Mouse (Mus musculus) hindbrain, embryonic 15.5 days (tissue): ENCODE measurements around the gene Sec63. TPM values are rescaled to one million over a fixed set of nuclear protein-coding genes. Genes with fewer than 3 reads are reported as not detected.

Source experiments
- ATAC-seq: fragments of 200-750 bp; cut with Nextera tagmentation; 2 replicates; pipeline ENCODE4 v1.8.0; 2017; ENCODE audit warnings: low read depth, moderate number of reproducible peaks, moderate TSS enrichment; ENCODE audit not compliant: low FRiP score
- H3K27ac ChIP-seq: fragments of 300-500 bp; sonication (generic); replicated peaks from 2 replicates; pipeline ENCODE4 v1.5.1; 2015; ENCODE audit warnings: mild to moderate bottlenecking, inconsistent platforms
- H3K27me3 ChIP-seq: fragments of 300-500 bp; sonication (generic); 2 replicates; pipeline ENCODE4 v1.6.1; 2015; ENCODE audit warnings: control low read depth, inconsistent platforms
- H3K36me3 ChIP-seq: fragments of 300-500 bp; sonication (generic); 2 replicates; pipeline ENCODE4 v1.6.1; 2015; ENCODE audit warnings: control low read depth, inconsistent platforms
- H3K4me1 ChIP-seq: fragments of 300-500 bp; sonication (generic); replicated peaks from 2 replicates; pipeline ENCODE4 v1.6.1; 2015; ENCODE audit warnings: control low read depth, inconsistent platforms
- H3K4me2 ChIP-seq: fragments of 300-500 bp; sonication (generic); 2 replicates; pipeline ENCODE4 v1.6.1; 2015; ENCODE audit warnings: moderate library complexity, mild to moderate bottlenecking, inconsistent platforms
- H3K4me3 ChIP-seq: fragments of 300-500 bp; sonication (generic); 2 replicates; pipeline ENCODE4 v1.5.1; 2015; ENCODE audit warnings: mild to moderate bottlenecking, inconsistent platforms
- H3K9ac ChIP-seq: fragments of 300-500 bp; sonication (generic); 2 replicates; pipeline ENCODE4 v1.6.1; 2015; ENCODE audit warnings: inconsistent platforms
- H3K9me3 ChIP-seq: fragments of 300-500 bp; sonication (generic); 2 replicates; pipeline ENCODE4 v1.6.1; 2016; ENCODE audit warnings: control low read depth, inconsistent platforms
- WGBS: fragments of 180-500 bp; shearing (Covaris S2); methylation state at CpG from one replicate; pipeline ENCODE4 v1.1.7; 2015; 5-methylcytosine and 5-hydroxymethylcytosine counted together
- polyA plus RNA-seq: library from polyadenylated mRNA; unstranded; fragments of >200 nt; fragmentation: Nextera tagmentation; extraction: Ambion mirVana; gene quantifications from 2 replicates; pipeline ENCODE4 v1.2.1, GENCODE M21; 2015

Sec63 gene
- polyA plus RNA-seq, 1 experiment from 2014 or later, result 20.7 TPM

GRCm38 (mm10) chr10:42761901-42762669, 789 bp downstream of the Sec63 start:
- Histone ChIP-seq H3K9ac (peak overlapping the region; percentile 88), H3K27ac (peak overlapping the region; percentile 92), H3K4me1 (peaks cover 28% of the 10 kb centered on the region), H3K9me3 (no peaks in the 10 kb centered on the region), H3K4me3 (peak overlapping the region; percentile 58), H3K4me2 (peak overlapping the region; percentile 86), H3K36me3 (no peaks in the 10 kb centered on the region), H3K27me3 (no peaks in the 10 kb centered on the region)
- under 1% methylated on average over 54 of the region's 66 CpGs for WGBS
- ATAC-seq, result no peak; the same call in none of the 2 replicates

- peak overlapping the region; percentile 58 for H3K4me3 ChIP-seq
- ATAC-seq, result no peak
- 0% methylated on average over 6 of the region's 6 CpGs for WGBS
- peak overlapping the region; percentile 86 for H3K4me2 ChIP-seq
- H3K9ac ChIP-seq, result peak overlapping the region; percentile 88
- no peaks in the 10 kb centered on the region for H3K27me3 ChIP-seq
- no peaks in the 10 kb centered on the region for H3K9me3 ChIP-seq
- H3K27ac ChIP-seq, result peak overlapping the region; percentile 92
- peaks cover 28% of the 10 kb centered on the region for H3K4me1 ChIP-seq
- no peaks in the 10 kb centered on the region for H3K36me3 ChIP-seq
These were observed 1.4 kb downstream of the Sec63 start for GRCm38 (mm10) chr10:42762670-42763058.

GRCm38 (mm10) chr10:42763246-42763645, 1.9 kb downstream of the Sec63 start:
- Histone ChIP-seq H3K9me3 (no peaks in the 10 kb centered on the region), H3K27ac (no peak overlapping the region), H3K27me3 (no peaks in the 10 kb centered on the region), H3K4me1 (peaks cover 28% of the 10 kb centered on the region), H3K4me3 (peak overlapping the region; percentile 58), H3K9ac (peak overlapping the region; percentile 88), H3K36me3 (no peaks in the 10 kb centered on the region), H3K4me2 (peak overlapping the region; percentile 86)
- WGBS, result 45% methylated on average over 4 of the region's 4 CpGs
- ATAC-seq, result no peak

GRCm38 (mm10) chr10:42765344-42765743, 4.0 kb downstream of the Sec63 start:
- Histone ChIP-seq H3K36me3 (no peaks in the 10 kb centered on the region), H3K9me3 (no peaks in the 10 kb centered on the region), H3K27ac (no peak overlapping the region), H3K4me2 (no peak overlapping the region), H3K4me3 (no peak overlapping the region), H3K27me3 (no peaks in the 10 kb centered on the region), H3K4me1 (peaks cover 28% of the 10 kb centered on the region), H3K9ac (no peak overlapping the region)
- ATAC-seq, result no peak

- ATAC-seq, result no peak
- Histone ChIP-seq H3K4me2 (no peak overlapping the region), H3K9me3 (no peaks in the 10 kb centered on the region), H3K27me3 (no peaks in the 10 kb centered on the region), H3K4me1 (no peaks in the 10 kb centered on the region), H3K4me3 (no peak overlapping the region), H3K27ac (no peak overlapping the region), H3K9ac (no peak overlapping the region), H3K36me3 (no peaks in the 10 kb centered on the region)
- WGBS, result 96% methylated on average over 3 of the region's 3 CpGs
These were observed 14.2 kb downstream of the Sec63 start for GRCm38 (mm10) chr10:42775450-42775849.

GRCm38 (mm10) chr10:42780753-42781152, 19.5 kb downstream of the Sec63 start:
- 0 out of 2 replicates have a peak, but pooled peaks cover 2% of the 10 kb centered on the region for H3K36me3 ChIP-seq
- H3K4me3 ChIP-seq, result no peak overlapping the region
- no peaks in the 10 kb centered on the region for H3K4me1 ChIP-seq
- no peak for ATAC-seq
- no peaks in the 10 kb centered on the region for H3K9me3 ChIP-seq
- H3K27ac ChIP-seq, result no peak overlapping the region
- 91% methylated on average over 2 of the region's 2 CpGs for WGBS
- H3K27me3 ChIP-seq, result no peaks in the 10 kb centered on the region
- no peak overlapping the region for H3K9ac ChIP-seq
- no peak overlapping the region for H3K4me2 ChIP-seq

- WGBS, result 65% methylated on average over 3 of the region's 3 CpGs
- 0 out of 2 replicates have a peak, but pooled peaks cover 6% of the 10 kb centered on the region for H3K36me3 ChIP-seq
- no peak for ATAC-seq
- H3K4me3 ChIP-seq, result no peak overlapping the region
- no peak overlapping the region for H3K4me2 ChIP-seq
- no peaks in the 10 kb centered on the region for H3K27me3 ChIP-seq
- H3K9ac ChIP-seq, result no peak overlapping the region
- no peak overlapping the region for H3K27ac ChIP-seq
- no peaks in the 10 kb centered on the region for H3K4me1 ChIP-seq
- H3K9me3 ChIP-seq, result no peaks in the 10 kb centered on the region
These were observed 20.4 kb downstream of the Sec63 start for GRCm38 (mm10) chr10:42781672-42782071.

GRCm38 (mm10) chr10:42800922-42801321, 39.6 kb downstream of the Sec63 start:
- H3K4me1 ChIP-seq, result no peaks in the 10 kb centered on the region
- no peak overlapping the region for H3K9ac ChIP-seq
- no peak overlapping the region for H3K27ac ChIP-seq
- no peak overlapping the region for H3K4me3 ChIP-seq
- no peak for ATAC-seq
- H3K9me3 ChIP-seq, result no peaks in the 10 kb centered on the region
- 71% methylated on average over 3 of the region's 3 CpGs for whole genome bisulfite sequencing
- no peaks in the 10 kb centered on the region for H3K27me3 ChIP-seq
- no peak overlapping the region for H3K4me2 ChIP-seq
- peaks cover 51% of the 10 kb centered on the region for H3K36me3 ChIP-seq

- Histone ChIP-seq H3K4me2 (no peak overlapping the region), H3K9me3 (no peaks in the 10 kb centered on the region), H3K36me3 (peaks cover 47% of the 10 kb centered on the region), H3K4me1 (no peaks in the 10 kb centered on the region), H3K9ac (no peak overlapping the region), H3K27me3 (no peaks in the 10 kb centered on the region), H3K27ac (no peak overlapping the region), H3K4me3 (no peak overlapping the region)
- WGBS, result 47% methylated on average over 6 of the region's 6 CpGs
- no peak for ATAC-seq
These were observed 64.6 kb downstream of the Sec63 start for GRCm38 (mm10) chr10:42825923-42826322.

GRCm38 (mm10) chr10:42827155-42827554, 65.9 kb downstream of the Sec63 start:
- no peaks in the 10 kb centered on the region for H3K9me3 ChIP-seq
- WGBS, result 72% methylated on average over 5 of the region's 5 CpGs

GRCm38 (mm10) chr10:42830007-42830406, 68.7 kb downstream of the Sec63 start:
- no peak for ATAC-seq
- no peak overlapping the region for H3K4me2 ChIP-seq
- no peak overlapping the region for H3K27ac ChIP-seq
- 97% methylated on average over 2 of the region's 2 CpGs for WGBS
- H3K9me3 ChIP-seq, result no peaks in the 10 kb centered on the region
- peaks cover 34% of the 10 kb centered on the region for H3K36me3 ChIP-seq
- no peak overlapping the region for H3K9ac ChIP-seq
- H3K4me3 ChIP-seq, result no peak overlapping the region
- no peaks in the 10 kb centered on the region for H3K27me3 ChIP-seq
- H3K4me1 ChIP-seq, result peaks cover 3% of the 10 kb centered on the region; the same call in 1 of the 2 replicates

More at GRCm38 (mm10) chr10:42827155-42827554, 65.9 kb downstream of the Sec63 start:
- Histone ChIP-seq H3K4me3 (no peak overlapping the region), H3K9ac (no peak overlapping the region), H3K36me3 (peaks cover 49% of the 10 kb centered on the region), H3K4me2 (no peak overlapping the region), H3K4me1 (no peaks in the 10 kb centered on the region), H3K27me3 (no peaks in the 10 kb centered on the region), H3K27ac (no peak overlapping the region)
- no peak for ATAC-seq

- Histone ChIP-seq H3K27ac (no peak overlapping the region), H3K9me3 (no peaks in the 10 kb centered on the region), H3K4me3 (no peak overlapping the region), H3K36me3 (peaks cover 32% of the 10 kb centered on the region), H3K4me1 (peaks cover 3% of the 10 kb centered on the region; the same call in 1 of the 2 replicates), H3K27me3 (no peaks in the 10 kb centered on the region), H3K4me2 (no peak overlapping the region), H3K9ac (no peak overlapping the region)
- no peak for ATAC-seq
- 59% methylated on average over 6 of the region's 6 CpGs for WGBS
These were observed 69.1 kb downstream of the Sec63 start for GRCm38 (mm10) chr10:42830409-42830808.
